Mouse (Mus musculus): Measurements from ENCODE around the gene Tlr6.
A peak's percentile ranks its signal among the peaks of the same experiment; 100 is the strongest.

Tlr6 gene

GRCm38 (mm10) chr5:64959843-64960230 is at the start of gene Tlr6:
Tlr6 (minus strand) TSS chr5:64960097.
- DNase-seq (ENCODE audit: low spot score), result no peak

GRCm38 (mm10) chr5:65006011-65006491 is 46.2 kb upstream of the Tlr6 start:
- DNase-seq (ENCODE audit: low spot score), result peak; percentile 39

GRCm38 (mm10) chr5:65005251-65005650 is 45.4 kb upstream of the Tlr6 start:
- no peak for DNase-seq (ENCODE audit: low spot score)

- no peak for DNase-seq (ENCODE audit: low spot score)
Observed at GRCm38 (mm10) chr5:65003946-65004535, 44.1 kb upstream of the Tlr6 start.

GRCm38 (mm10) chr5:65002940-65003824 is 43.3 kb upstream of the Tlr6 start:
- DNase-seq (ENCODE audit: low spot score), result peak; percentile 65

- DNase-seq (ENCODE audit: low spot score), result no peak
Observed at GRCm38 (mm10) chr5:64995408-64995807, 35.5 kb upstream of the Tlr6 start.

GRCm38 (mm10) chr5:64992540-64992939 is 32.6 kb upstream of the Tlr6 start:
- no peak for DNase-seq (ENCODE audit: low spot score)

- DNase-seq (ENCODE audit: low spot score), result no peak
Observed at GRCm38 (mm10) chr5:64989940-64990339, 30.0 kb upstream of the Tlr6 start.

GRCm38 (mm10) chr5:64985971-64986370 is 26.1 kb upstream of the Tlr6 start:
- DNase-seq (ENCODE audit: low spot score), result no peak

- no peak for DNase-seq (ENCODE audit: low spot score)
Observed at GRCm38 (mm10) chr5:64977128-64977527, 17.2 kb upstream of the Tlr6 start.

GRCm38 (mm10) chr5:64975121-64975520 is 15.2 kb upstream of the Tlr6 start:
- no peak for DNase-seq (ENCODE audit: low spot score)

GRCm38 (mm10) chr5:64969861-64970771 is 10.2 kb upstream of the Tlr6 start, which contains the start of gene Fam114a1:
Fam114a1 (plus strand) TSS chr5:64970071.
- peak; percentile 77 for DNase-seq (ENCODE audit: low spot score)

GRCm38 (mm10) chr5:64968961-64969860 is 9.3 kb upstream of the Tlr6 start:
- peak; percentile 72 for DNase-seq (ENCODE audit: low spot score)

- no peak for DNase-seq (ENCODE audit: low spot score)
Observed at GRCm38 (mm10) chr5:64963735-64964134, 3.8 kb upstream of the Tlr6 start.

- no peak for DNase-seq (ENCODE audit: low spot score)
Observed at GRCm38 (mm10) chr5:64963271-64963670, 3.4 kb upstream of the Tlr6 start.

- DNase-seq (ENCODE audit: low spot score), result no peak
Observed at GRCm38 (mm10) chr5:64960857-64961391, 1.0 kb upstream of the Tlr6 start.

- no peak for DNase-seq (ENCODE audit: low spot score)
Observed at GRCm38 (mm10) chr5:64958991-64959842, 680 bp downstream of the Tlr6 start.

GRCm38 (mm10) chr5:64954931-64955330 is 5.0 kb downstream of the Tlr6 start:
- DNase-seq (ENCODE audit: low spot score), result no peak

GRCm38 (mm10) chr5:64951486-64951885 is 8.4 kb downstream of the Tlr6 start:
- DNase-seq (ENCODE audit: low spot score), result no peak

GRCm38 (mm10) chr5:64932775-64933174 is 27.1 kb downstream of the Tlr6 start:
- no peak for DNase-seq (ENCODE audit: low spot score)

Data from embryo, embryonic 10.5 days (tissue).